Mouse (Mus musculus): ENCODE measurements at regions not wholly inside any gene's neighbourhood (a gene's known extent, or its start where the extent isn't known, plus 50 kb on each side); places are given as distances from the start of the nearest gene placed in this dataset.

DNA sequence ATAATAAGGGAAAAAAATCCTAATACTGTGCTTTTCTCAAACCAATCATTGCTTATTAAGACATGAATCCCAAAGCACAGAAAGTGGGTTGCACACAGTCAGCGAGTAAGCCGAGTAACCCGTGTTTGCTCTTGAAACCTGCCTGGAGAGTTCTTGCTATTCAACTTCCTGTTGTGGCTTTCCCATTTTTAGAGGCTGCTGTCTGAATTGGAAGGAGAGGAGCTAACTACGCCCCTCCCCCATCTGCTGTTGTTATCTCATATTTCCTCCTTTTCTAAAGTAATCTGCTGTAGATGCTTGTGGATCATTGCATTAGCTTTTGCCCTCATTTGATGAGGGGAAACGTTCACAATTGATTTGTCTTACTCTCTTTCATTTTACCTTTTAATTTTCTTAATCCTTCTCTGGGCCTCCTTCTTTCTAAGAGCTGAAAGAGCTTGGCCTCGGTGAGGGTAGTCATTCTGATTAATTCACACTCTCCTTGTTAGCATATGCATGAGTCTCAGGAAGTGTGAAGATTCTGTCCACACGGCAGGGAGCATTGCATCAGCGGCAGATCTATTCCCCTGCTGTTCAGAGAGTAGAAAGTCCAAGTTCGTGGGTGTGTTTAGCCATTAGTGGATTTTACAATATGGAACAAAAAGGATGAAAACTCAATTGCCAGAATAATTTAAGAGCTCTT is 1501.8 kb upstream of the Slc10a2 start:
- Histone ChIP-seq H3K27me3 (replicated peaks; ENCODE audit: control insufficient read depth, insufficient read depth, low read length) (no peaks in the 10 kb centered on the region), H3K4me2 (ENCODE audit: low read depth, low read length) (no peak overlapping the region), H3K4me3 (ENCODE audit: low read depth, low read length) (no peak overlapping the region), H3K9ac (ENCODE audit: low read depth, low read length) (no peak overlapping the region), H3K9me3 (ENCODE audit: control insufficient read depth, low read length) (no peaks in the 10 kb centered on the region), H3K27ac (replicated peaks; ENCODE audit: low read depth, low read length) (no peak overlapping the region), H3K36me3 (ENCODE audit: control insufficient read depth, insufficient read depth, low read length) (no peaks in the 10 kb centered on the region), H3K4me1 (ENCODE audit: control insufficient read depth, insufficient read depth, low read length) (no peaks in the 10 kb centered on the region)
- WGBS = 30% methylated on average over 9 of the region's 9 CpGs
- DNase-seq (ENCODE audit: low spot score) (peak; percentile 27), ATAC-seq (ENCODE audit: low read depth) (no peak)

DNA sequence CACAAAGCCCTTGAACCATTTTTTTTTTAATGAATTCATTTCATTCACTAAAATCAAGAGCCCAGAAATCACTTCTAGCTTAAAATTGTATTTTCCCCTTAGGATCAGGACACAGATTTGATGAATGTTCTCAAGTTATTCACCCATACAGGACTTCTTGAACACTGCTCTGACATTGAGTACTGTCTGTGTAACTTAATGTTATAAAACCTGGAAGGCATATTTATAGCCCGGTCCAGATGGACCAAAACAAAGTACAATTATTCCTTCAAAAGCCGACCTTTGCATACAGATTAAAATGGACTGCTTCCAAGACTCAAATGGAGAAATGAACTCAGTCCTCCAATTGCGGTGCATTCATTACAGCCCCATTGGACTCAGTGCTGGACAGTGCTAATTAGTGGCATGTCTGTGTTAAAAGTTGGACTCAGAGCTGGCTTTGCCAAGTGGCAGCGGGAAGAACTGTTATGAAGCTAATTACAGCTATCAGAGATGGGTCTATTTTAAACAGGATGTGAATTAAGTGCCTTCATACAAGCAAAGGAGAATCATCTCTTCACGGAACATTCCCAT is 1499.2 kb upstream of the Slc10a2 start:
- WGBS = 74% methylated on average over 5 of the region's 5 CpGs

DNA sequence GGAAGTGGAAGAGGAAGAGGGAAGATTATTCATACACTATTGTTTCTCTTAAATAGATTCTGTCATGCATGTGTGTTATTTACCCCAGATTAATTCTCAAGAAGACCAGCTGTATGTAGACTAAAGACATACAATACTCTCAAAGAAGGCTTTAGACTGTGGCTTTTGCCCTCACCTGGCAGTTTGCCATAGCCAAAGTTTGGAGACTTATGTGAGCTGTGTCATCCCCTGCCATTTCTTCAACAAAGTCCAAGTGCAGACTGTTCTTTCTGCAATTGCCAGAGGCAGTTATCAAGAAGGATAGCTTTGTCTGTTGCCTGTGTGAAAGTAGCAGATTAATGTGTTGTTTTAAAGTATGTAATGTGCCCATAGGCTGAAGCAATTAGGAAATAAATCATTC is 1485.0 kb upstream of the Slc10a2 start:
- no peak overlapping the region for H3K4me2 ChIP-seq (ENCODE audit: low read depth, low read length)
- no peak overlapping the region for H3K9ac ChIP-seq (ENCODE audit: low read depth, low read length)
- H3K27ac ChIP-seq (replicated peaks; ENCODE audit: low read depth, low read length) = no peak overlapping the region
- H3K9me3 ChIP-seq (ENCODE audit: control insufficient read depth, low read length) = no peaks in the 10 kb centered on the region
- H3K4me1 ChIP-seq (ENCODE audit: control insufficient read depth, insufficient read depth, low read length) = no peaks in the 10 kb centered on the region
- no peaks in the 10 kb centered on the region for H3K27me3 ChIP-seq (replicated peaks; ENCODE audit: control insufficient read depth, insufficient read depth, low read length)
- DNase-seq (ENCODE audit: low spot score) = peak; percentile 42
- ATAC-seq (ENCODE audit: low read depth) = no peak
- no peaks in the 10 kb centered on the region for H3K36me3 ChIP-seq (ENCODE audit: control insufficient read depth, insufficient read depth, low read length)
- H3K4me3 ChIP-seq (ENCODE audit: low read depth, low read length) = no peak overlapping the region

More for the DNA sequence above, 1499.2 kb upstream of the Slc10a2 start:
- ATAC-seq (ENCODE audit: low read depth) = no peak
- Histone ChIP-seq H3K27me3 (replicated peaks; ENCODE audit: control insufficient read depth, insufficient read depth, low read length) (no peaks in the 10 kb centered on the region), H3K36me3 (ENCODE audit: control insufficient read depth, insufficient read depth, low read length) (no peaks in the 10 kb centered on the region), H3K4me3 (ENCODE audit: low read depth, low read length) (no peak overlapping the region), H3K27ac (replicated peaks; ENCODE audit: low read depth, low read length) (no peak overlapping the region), H3K9me3 (ENCODE audit: control insufficient read depth, low read length) (no peaks in the 10 kb centered on the region), H3K9ac (ENCODE audit: low read depth, low read length) (no peak overlapping the region), H3K4me2 (ENCODE audit: low read depth, low read length) (no peak overlapping the region), H3K4me1 (ENCODE audit: control insufficient read depth, insufficient read depth, low read length) (no peaks in the 10 kb centered on the region)
- peak; percentile 9 for DNase-seq (ENCODE audit: low spot score)

DNA sequence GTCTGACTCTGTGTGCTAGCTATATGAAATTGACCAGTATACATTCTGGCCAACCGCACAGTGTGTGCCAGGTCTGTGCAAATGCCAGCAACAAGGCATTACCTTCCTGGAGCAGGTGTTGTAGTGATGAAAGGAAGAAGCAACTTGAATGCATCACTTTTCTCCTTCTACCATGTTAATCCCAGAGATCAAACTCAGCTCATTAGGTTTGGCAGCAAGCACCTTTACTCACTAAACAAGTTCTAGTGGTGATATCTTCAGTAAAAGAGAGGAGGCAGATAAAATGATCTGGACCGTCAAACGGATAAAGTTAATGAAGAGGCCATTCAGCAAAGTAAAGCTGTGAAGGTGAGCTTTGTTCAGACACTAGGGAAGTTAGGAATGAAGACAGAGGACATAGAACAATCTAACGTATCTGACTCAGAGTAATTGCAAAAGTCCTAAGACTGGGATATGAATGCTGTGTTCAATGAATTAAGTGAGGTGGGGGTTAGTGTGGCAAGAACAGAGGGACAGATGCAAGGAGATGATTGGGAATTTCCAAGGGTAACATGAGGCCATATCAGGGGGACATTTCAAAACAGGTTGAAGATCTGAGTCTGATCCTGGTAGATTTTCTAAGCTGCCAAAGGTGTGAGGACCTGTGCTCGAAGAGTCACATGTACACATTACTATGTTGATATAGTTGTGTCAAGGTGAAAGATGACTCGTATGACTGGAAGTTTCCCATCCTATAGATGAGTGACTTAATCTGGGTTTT is 1478.4 kb upstream of the Slc10a2 start:
- no peak for DNase-seq (ENCODE audit: low spot score)
- H3K36me3 ChIP-seq (ENCODE audit: control insufficient read depth, insufficient read depth, low read length) = no peaks in the 10 kb centered on the region
- no peak overlapping the region for H3K27ac ChIP-seq (replicated peaks; ENCODE audit: low read depth, low read length)
- H3K9me3 ChIP-seq (ENCODE audit: control insufficient read depth, low read length) = no peaks in the 10 kb centered on the region
- no peak overlapping the region for H3K4me2 ChIP-seq (ENCODE audit: low read depth, low read length)
- ATAC-seq (ENCODE audit: low read depth) = no peak
- H3K4me3 ChIP-seq (ENCODE audit: low read depth, low read length) = no peak overlapping the region
- H3K9ac ChIP-seq (ENCODE audit: low read depth, low read length) = no peak overlapping the region
- no peaks in the 10 kb centered on the region for H3K4me1 ChIP-seq (ENCODE audit: control insufficient read depth, insufficient read depth, low read length)
- no peaks in the 10 kb centered on the region for H3K27me3 ChIP-seq (replicated peaks; ENCODE audit: control insufficient read depth, insufficient read depth, low read length)
- WGBS = 91% methylated on average over 6 of the region's 6 CpGs

DNA sequence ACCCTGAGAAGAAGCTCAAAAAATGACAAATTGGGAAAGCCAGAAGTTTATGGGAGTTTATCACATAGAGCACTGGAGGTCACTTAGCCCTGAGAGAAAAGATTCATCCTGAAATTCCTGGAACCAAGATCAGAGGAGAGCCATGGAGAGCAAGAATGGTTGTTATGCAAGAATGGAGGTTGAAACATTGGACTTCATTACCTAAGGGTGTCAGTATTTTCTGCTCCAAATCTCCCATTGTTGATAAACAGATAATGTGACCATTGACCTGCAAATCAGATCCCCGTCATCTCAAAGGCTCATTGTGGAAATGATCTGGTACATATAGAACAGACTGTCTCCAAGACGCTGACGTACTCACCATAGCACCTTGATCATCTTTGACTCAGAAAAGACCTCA is 1477.6 kb upstream of the Slc10a2 start:
- Histone ChIP-seq H3K27me3 (replicated peaks; ENCODE audit: control insufficient read depth, insufficient read depth, low read length) (no peaks in the 10 kb centered on the region), H3K36me3 (ENCODE audit: control insufficient read depth, insufficient read depth, low read length) (no peaks in the 10 kb centered on the region), H3K4me1 (ENCODE audit: control insufficient read depth, insufficient read depth, low read length) (no peaks in the 10 kb centered on the region), H3K4me3 (ENCODE audit: low read depth, low read length) (no peak overlapping the region), H3K9ac (ENCODE audit: low read depth, low read length) (no peak overlapping the region), H3K27ac (replicated peaks; ENCODE audit: low read depth, low read length) (no peak overlapping the region), H3K4me2 (ENCODE audit: low read depth, low read length) (no peak overlapping the region), H3K9me3 (ENCODE audit: control insufficient read depth, low read length) (no peaks in the 10 kb centered on the region)
- no peak for DNase-seq (ENCODE audit: low spot score)
- ATAC-seq (ENCODE audit: low read depth) = no peak
- 92% methylated on average over 3 of the region's 3 CpGs for WGBS

DNA sequence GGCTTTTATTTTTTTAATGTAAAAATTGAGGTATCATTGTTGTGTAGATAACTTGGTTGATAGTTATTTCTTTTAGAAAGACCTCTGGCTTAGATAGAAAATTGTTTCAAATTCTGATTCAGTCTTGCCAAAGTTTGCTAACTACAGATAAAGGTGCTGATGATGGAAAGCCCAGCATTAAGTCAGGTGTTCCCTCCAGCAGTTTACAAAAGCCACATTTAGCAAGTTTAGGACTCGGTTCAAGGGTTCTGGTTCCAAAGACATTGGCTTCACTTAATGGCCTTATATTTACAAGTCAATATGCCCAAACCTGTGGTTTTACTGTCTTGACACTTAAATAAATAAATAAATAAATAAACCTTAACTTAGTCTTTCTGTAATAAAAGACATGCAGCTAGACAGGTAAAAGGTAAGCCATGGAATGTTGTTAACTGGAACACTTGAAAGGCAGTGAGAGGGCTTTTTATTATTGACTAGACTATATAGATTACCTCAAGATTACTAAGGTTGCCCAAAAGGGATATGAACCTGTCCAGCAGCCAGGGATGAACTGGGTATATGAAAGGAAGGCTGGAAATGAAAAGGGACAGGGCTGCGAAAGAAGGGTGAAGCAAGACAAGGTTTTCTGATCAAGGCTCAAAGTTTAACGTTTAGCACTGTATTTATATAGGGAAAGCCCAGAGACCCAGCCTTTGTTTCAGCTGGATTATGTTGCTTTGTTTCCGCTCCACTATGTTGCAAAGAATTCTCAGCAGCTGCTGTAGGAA is 1472.9 kb upstream of the Slc10a2 start:
- Histone ChIP-seq H3K9ac (ENCODE audit: low read depth, low read length) (no peak overlapping the region), H3K36me3 (ENCODE audit: control insufficient read depth, insufficient read depth, low read length) (no peaks in the 10 kb centered on the region), H3K4me2 (ENCODE audit: low read depth, low read length) (no peak overlapping the region), H3K27me3 (replicated peaks; ENCODE audit: control insufficient read depth, insufficient read depth, low read length) (no peaks in the 10 kb centered on the region), H3K4me1 (ENCODE audit: control insufficient read depth, insufficient read depth, low read length) (no peaks in the 10 kb centered on the region), H3K27ac (replicated peaks; ENCODE audit: low read depth, low read length) (no peak overlapping the region), H3K9me3 (ENCODE audit: control insufficient read depth, low read length) (no peaks in the 10 kb centered on the region), H3K4me3 (ENCODE audit: low read depth, low read length) (no peak overlapping the region)
- no peak for ATAC-seq (ENCODE audit: low read depth)
- 68% methylated on average over 4 of the region's 4 CpGs for WGBS
- no peak for DNase-seq (ENCODE audit: low spot score)

DNA sequence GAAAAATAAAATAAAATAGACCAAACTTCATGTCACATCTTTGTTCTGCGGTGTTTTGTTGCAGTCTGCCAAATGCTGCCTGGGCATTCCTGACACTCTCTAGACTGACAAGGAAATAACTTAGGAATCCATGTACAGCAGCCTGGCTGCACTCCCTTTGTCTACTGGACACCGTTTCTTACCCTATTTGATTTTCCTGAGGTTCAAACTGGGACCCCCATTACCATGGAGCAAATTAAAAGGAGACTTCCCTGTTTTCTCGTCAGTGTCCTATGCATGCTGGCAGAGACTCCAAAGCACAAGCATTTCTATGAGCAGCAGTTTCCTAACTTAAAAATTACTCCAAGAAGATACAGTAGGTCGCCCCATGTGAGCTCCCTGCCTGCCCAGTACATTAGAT is 1470.1 kb upstream of the Slc10a2 start:
- Histone ChIP-seq H3K4me3 (ENCODE audit: low read depth, low read length) (no peak overlapping the region), H3K27ac (replicated peaks; ENCODE audit: low read depth, low read length) (no peak overlapping the region), H3K36me3 (ENCODE audit: control insufficient read depth, insufficient read depth, low read length) (no peaks in the 10 kb centered on the region), H3K4me2 (ENCODE audit: low read depth, low read length) (no peak overlapping the region), H3K27me3 (replicated peaks; ENCODE audit: control insufficient read depth, insufficient read depth, low read length) (no peaks in the 10 kb centered on the region), H3K4me1 (ENCODE audit: control insufficient read depth, insufficient read depth, low read length) (no peaks in the 10 kb centered on the region), H3K9me3 (ENCODE audit: control insufficient read depth, low read length) (no peaks in the 10 kb centered on the region), H3K9ac (ENCODE audit: low read depth, low read length) (no peak overlapping the region)
- WGBS = 59% methylated on average over 4 of the region's 4 CpGs
- DNase-seq (ENCODE audit: low spot score) (no peak), ATAC-seq (ENCODE audit: low read depth) (no peak)

DNA sequence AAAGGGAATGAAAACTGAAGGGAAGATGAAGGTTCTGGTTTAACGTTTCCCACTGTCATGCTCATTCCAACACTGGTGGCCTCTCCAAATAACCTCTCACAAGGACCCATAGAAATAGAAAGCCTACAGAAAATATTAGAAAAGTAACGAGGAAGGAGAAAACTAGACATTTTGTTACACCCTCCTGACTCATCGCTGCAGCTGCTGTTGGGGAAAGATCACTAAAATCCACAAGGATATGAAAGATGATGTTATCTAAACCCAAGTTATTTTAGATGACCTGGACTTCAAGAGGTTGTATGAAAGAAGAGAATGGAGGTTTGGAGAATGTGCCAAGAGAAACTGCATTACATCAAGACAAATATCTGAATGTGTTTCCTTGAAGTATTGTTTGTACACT is 1468.3 kb upstream of the Slc10a2 start:
- H3K9me3 ChIP-seq (ENCODE audit: control insufficient read depth, low read length) = no peaks in the 10 kb centered on the region
- 85% methylated on average over 3 of the region's 3 CpGs for WGBS
- no peak overlapping the region for H3K4me3 ChIP-seq (ENCODE audit: low read depth, low read length)
- H3K36me3 ChIP-seq (ENCODE audit: control insufficient read depth, insufficient read depth, low read length) = no peaks in the 10 kb centered on the region
- no peak overlapping the region for H3K4me2 ChIP-seq (ENCODE audit: low read depth, low read length)
- H3K9ac ChIP-seq (ENCODE audit: low read depth, low read length) = no peak overlapping the region
- H3K27me3 ChIP-seq (replicated peaks; ENCODE audit: control insufficient read depth, insufficient read depth, low read length) = no peaks in the 10 kb centered on the region
- ATAC-seq (ENCODE audit: low read depth) = no peak
- no peak overlapping the region for H3K27ac ChIP-seq (replicated peaks; ENCODE audit: low read depth, low read length)
- DNase-seq (ENCODE audit: low spot score) = no peak
- no peaks in the 10 kb centered on the region for H3K4me1 ChIP-seq (ENCODE audit: control insufficient read depth, insufficient read depth, low read length)
